Mouse (Mus musculus): ENCODE measurements around the gene Tat. TPM values are rescaled to one million over a fixed set of nuclear protein-coding genes. Genes with fewer than 3 reads are reported as not detected.

Tat gene
- total RNA-seq (2023): not detected

GRCm38 (mm10) chr8:109990224-109990623 lies at the start of gene Tat:
Gene Tat (plus strand): TSS chr8:109990437.

GRCm38 (mm10) chr8:109961693-109962367 lies 28.4 kb upstream of the Tat start, which contains the start of gene Marveld3:
Gene Marveld3 (minus strand): TSS chr8:109962203.

GRCm38 (mm10) chr8:110039659-110040058 lies 49.4 kb downstream of the Tat start, which contains the start of gene Chst4:
Gene Chst4 (minus strand): TSS chr8:110039740.

Other genes with a start within 250 kb of the Tat start
- 10 to 100 TPM; 73.2 to 79.5 TPM for gene Ap1g1, start 211.9 kb upstream of the Tat start, total RNA-seq (2023)
- gene Phlpp2, start 121.9 kb upstream of the Tat start, total RNA-seq (2023): 1 to 10 TPM; 6.4 to 6.6 TPM
- gene Marveld3, start 28.2 kb upstream of the Tat start, total RNA-seq (2023): not detected
- gene Chst4, start 49.3 kb downstream of the Tat start, total RNA-seq (2023): not detected
- gene Zfp612, start 89.3 kb downstream of the Tat start, total RNA-seq (2023): not detected
- gene Gm21964, start 110.8 kb downstream of the Tat start, total RNA-seq (2023): not detected
- gene Gm17720, start 112.3 kb downstream of the Tat start, total RNA-seq (2023): not detected
- not detected for gene Calb2, start 177.8 kb downstream of the Tat start, total RNA-seq (2023)
- gene Cmtr2, start 225.2 kb downstream of the Tat start, total RNA-seq (2023): 1 to 10 TPM; 2.6 to 3.5 TPM

All from neutrophil, adult 83 days (primary cell).